Mouse (Mus musculus) heart, postnatal 0 days (tissue): Measurements from ENCODE around the gene Fgfr2. TPM values are rescaled to one million over a fixed set of nuclear protein-coding genes. Genes with fewer than 3 reads are reported as not detected.

Experiments
- ATAC-seq: fragments of 200-750 bp; cut with Nextera tagmentation; 2 replicates; pipeline ENCODE4 v1.8.0; 2017; ENCODE audit warnings: low read depth, moderate number of reproducible peaks, moderate library complexity; ENCODE audit not compliant: insufficient read depth
- DNase-seq: peaks from one replicate; pipeline ENCODE4 v3.0.0-alpha.2; 2016; ENCODE audit warnings: low spot score
- H3K27ac ChIP-seq: fragments of 300-500 bp; sonication (generic); 2 replicates; pipeline ENCODE4 v1.5.1; 2014; ENCODE audit warnings: low read depth, mild to moderate bottlenecking
- H3K27me3 ChIP-seq: fragments of 300-500 bp; sonication (generic); 2 replicates; pipeline ENCODE4 v1.6.1; 2014; ENCODE audit warnings: low read length, mixed read lengths; ENCODE audit not compliant: control insufficient read depth, insufficient read depth
- H3K36me3 ChIP-seq: fragments of 300-500 bp; sonication (generic); replicated peaks from 2 replicates; pipeline ENCODE4 v1.6.1; 2014; ENCODE audit warnings: low read length, mixed read lengths; ENCODE audit not compliant: control insufficient read depth, insufficient read depth
- H3K4me1 ChIP-seq: fragments of 300-500 bp; sonication (generic); 2 replicates; pipeline ENCODE4 v1.6.1; 2014; ENCODE audit warnings: antibody characterized with exemption; ENCODE audit not compliant: control insufficient read depth, insufficient read depth
- H3K4me2 ChIP-seq: fragments of 300-500 bp; sonication (generic); 2 replicates; pipeline ENCODE4 v1.6.1; 2014; ENCODE audit warnings: low read depth, mild to moderate bottlenecking, low read length, moderate library complexity
- H3K4me3 ChIP-seq: fragments of 300-500 bp; sonication (generic); 2 replicates; pipeline ENCODE4 v1.5.1; 2014; ENCODE audit warnings: low read depth, low read length
- H3K9ac ChIP-seq: fragments of 300-500 bp; sonication (generic); replicated peaks from 2 replicates; pipeline ENCODE4 v1.6.1; 2014; ENCODE audit warnings: low read depth, low read length, mixed read lengths
- H3K9me3 ChIP-seq: fragments of 300-500 bp; sonication (generic); replicated peaks from 2 replicates; pipeline ENCODE4 v1.6.1; 2016; ENCODE audit warnings: low read length; ENCODE audit not compliant: control insufficient read depth
- CTCF ChIP-seq: IDR thresholded peaks from 2 replicates; pipeline ENCODE4 v1.5.1; 2016; ENCODE audit warnings: antibody characterized with exemption, control low read depth, low read depth
- EP300 ChIP-seq: IDR thresholded peaks from 2 replicates; pipeline ENCODE4 v1.6.1; 2016; ENCODE audit warnings: antibody characterized with exemption, low read depth
- WGBS: fragments of 180-500 bp; shearing (Covaris S2); extraction: QIAGEN DNeasy Blood & Tissue Kit; methylation state at CpG from one replicate; pipeline ENCODE4 v1.1.7; 2014; 5-methylcytosine and 5-hydroxymethylcytosine counted together
- polyA plus RNA-seq: library from polyadenylated mRNA; unstranded; fragments of >200 nt; fragmentation: Nextera tagmentation; extraction: Ambion mirVana; gene quantifications from 2 replicates; pipeline ENCODE4 v1.2.1, GENCODE M21; 2015
- total RNA-seq: library from RNA; depleted of rRNA; stranded (reverse); fragments of >200 nt; gene quantifications from 2 replicates; pipeline ENCODE4 v1.2.3, GENCODE M21; 2014; ENCODE audit warnings: low replicate concordance

The Fgfr2 gene
- total and polyA plus RNA-seq, 2 experiments from 2014 or later = 3.8 to 11.5 TPM

DNA sequence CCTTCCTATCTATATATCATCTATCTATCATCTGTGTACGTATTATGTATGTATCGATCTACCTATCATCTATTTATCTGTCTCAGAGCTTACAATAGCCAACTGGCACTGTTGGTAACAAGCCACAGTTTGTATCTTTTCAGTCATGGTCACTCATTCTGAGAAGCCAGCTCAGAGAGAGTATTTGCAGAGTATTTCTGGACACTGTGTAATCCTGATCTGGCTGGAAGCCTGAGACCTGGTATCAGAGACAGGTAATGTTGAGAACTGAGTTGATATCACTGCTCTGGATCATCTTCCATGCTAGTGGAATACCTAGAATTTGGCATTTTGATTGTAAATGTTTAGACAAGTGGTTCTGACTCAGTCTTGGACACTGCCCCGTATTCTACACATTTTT is 2492.2 kb downstream of the Fgfr2 start:
- Histone ChIP-seq H3K27me3 (no peaks in the 10 kb centered on the region), H3K4me1 (peaks cover 32% of the 10 kb centered on the region), H3K36me3 (no peaks in the 10 kb centered on the region), H3K9ac (no peak overlapping the region), H3K4me2 (no peak overlapping the region), H3K4me3 (no peak overlapping the region), H3K27ac (no peak overlapping the region; the same call in 1 of the 2 replicates), H3K9me3 (no peaks in the 10 kb centered on the region)
- TF ChIP-seq CTCF = no peak
- DNase-seq (no peak), ATAC-seq (no peak)
- 91% methylated on average over 3 of the region's 3 CpGs for WGBS

DNA sequence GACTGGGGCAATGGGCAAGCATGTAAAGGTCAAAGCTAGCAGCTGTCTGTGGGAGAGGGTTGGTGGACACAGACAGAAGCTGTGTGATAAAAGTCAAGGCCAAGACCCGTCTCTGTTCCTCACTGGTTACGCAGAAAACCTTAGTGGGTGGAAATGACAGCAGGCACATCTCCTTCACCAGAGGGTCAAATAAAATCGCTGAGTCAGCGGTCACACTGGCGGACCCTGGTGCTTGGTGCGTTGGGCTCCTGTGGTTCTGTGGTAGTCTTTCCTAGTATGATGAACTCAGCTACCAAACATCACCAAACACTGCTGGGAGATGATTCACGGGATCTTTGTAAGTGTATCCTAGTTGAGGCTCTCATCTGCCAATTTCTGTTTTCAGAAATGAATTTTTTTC is 2493.2 kb downstream of the Fgfr2 start:
- H3K36me3 ChIP-seq = no peaks in the 10 kb centered on the region
- H3K4me3 ChIP-seq = no peak overlapping the region
- DNase-seq = no peak
- peaks cover 28% of the 10 kb centered on the region for H3K4me1 ChIP-seq
- no peak for ATAC-seq
- no peaks in the 10 kb centered on the region for H3K9me3 ChIP-seq
- no peak for TF ChIP-seq CTCF
- no peak for TF ChIP-seq EP300
- no peaks in the 10 kb centered on the region for H3K27me3 ChIP-seq
- no peak overlapping the region for H3K9ac ChIP-seq
- H3K4me2 ChIP-seq = no peak overlapping the region
- 89% methylated on average over 7 of the region's 7 CpGs for WGBS
- no peak overlapping the region for H3K27ac ChIP-seq

- Histone ChIP-seq H3K9ac (no peak overlapping the region), H3K36me3 (no peaks in the 10 kb centered on the region), H3K27ac (peak overlapping the region; percentile 64), H3K9me3 (no peaks in the 10 kb centered on the region), H3K4me3 (no peak overlapping the region), H3K4me1 (peaks cover 28% of the 10 kb centered on the region), H3K4me2 (no peak overlapping the region), H3K27me3 (no peaks in the 10 kb centered on the region)
- WGBS = 10% methylated on average over 1 of the region's 1 CpGs
- DNase-seq (peak; percentile 49), ATAC-seq (peak; percentile 53)
- TF ChIP-seq CTCF = no peak
- no peak for TF ChIP-seq EP300
These were observed 2494.5 kb downstream of the Fgfr2 start for GRCm38 (mm10) chr7:130628601-130629000.

DNA sequence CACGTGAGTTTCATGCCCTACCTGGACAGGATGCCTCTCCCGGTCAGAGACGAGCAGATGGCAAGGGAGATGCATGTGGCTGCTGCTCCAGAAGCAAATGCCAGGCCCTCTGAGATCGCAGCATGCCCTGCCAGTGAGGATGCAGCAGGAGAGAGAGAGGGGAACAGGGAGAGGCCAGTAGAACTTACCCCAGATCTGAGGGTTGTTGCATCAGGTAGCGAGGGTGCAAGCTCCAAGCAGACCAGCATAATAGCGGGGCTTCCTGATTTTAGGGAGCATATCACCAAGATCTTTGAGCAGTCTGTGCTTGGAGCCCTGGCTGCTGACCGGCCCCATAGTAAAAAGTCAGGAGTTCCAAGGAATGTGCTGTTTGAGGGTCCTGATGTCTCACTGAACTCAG is 2497.8 kb downstream of the Fgfr2 start:
- Histone ChIP-seq H3K27me3 (no peaks in the 10 kb centered on the region), H3K4me3 (no peak overlapping the region), H3K4me1 (peaks cover 26% of the 10 kb centered on the region; the same call in 1 of the 2 replicates), H3K27ac (no peak overlapping the region), H3K9me3 (no peaks in the 10 kb centered on the region), H3K36me3 (no peaks in the 10 kb centered on the region), H3K9ac (no peak overlapping the region), H3K4me2 (no peak overlapping the region; the same call in 1 of the 2 replicates)
- no peak for TF ChIP-seq CTCF
- TF ChIP-seq EP300 = no peak
- DNase-seq = no peak
- 88% methylated on average over 7 of the region's 7 CpGs for WGBS
- no peak for ATAC-seq

GRCm38 (mm10) chr7:130624299-130624698 is 2498.9 kb downstream of the Fgfr2 start:
- Histone ChIP-seq H3K9ac (no peak overlapping the region), H3K4me1 (peaks cover 23% of the 10 kb centered on the region; the same call in 1 of the 2 replicates), H3K4me3 (no peak overlapping the region), H3K4me2 (no peak overlapping the region), H3K9me3 (no peaks in the 10 kb centered on the region), H3K27ac (peak overlapping the region; percentile 54; the same call in 1 of the 2 replicates), H3K36me3 (no peaks in the 10 kb centered on the region), H3K27me3 (no peaks in the 10 kb centered on the region)
- WGBS = 97% methylated on average over 9 of the region's 9 CpGs
- ATAC-seq (no peak), DNase-seq (no peak)
- TF ChIP-seq CTCF (no peak), EP300 (no peak)

- Histone ChIP-seq H3K4me2 (no peak overlapping the region), H3K9me3 (no peaks in the 10 kb centered on the region), H3K27me3 (no peaks in the 10 kb centered on the region), H3K9ac (no peak overlapping the region), H3K4me1 (peaks cover 11% of the 10 kb centered on the region; the same call in 1 of the 2 replicates), H3K27ac (no peak overlapping the region), H3K4me3 (no peak overlapping the region), H3K36me3 (no peaks in the 10 kb centered on the region)
- no peak for ATAC-seq
- 72% methylated on average over 4 of the region's 4 CpGs for WGBS
- no peak for DNase-seq
- TF ChIP-seq EP300 = no peak
- TF ChIP-seq CTCF = no peak
These were observed 2500.8 kb downstream of the Fgfr2 start for GRCm38 (mm10) chr7:130622359-130622758.
